Mouse (Mus musculus): ENCODE measurements around the gene Fam160b1.

The Fam160b1 gene

GRCm38 (mm10) chr19:57366007-57366406 lies 5.5 kb downstream of the Fam160b1 start:
- DNase-seq (ENCODE audit: extremely low spot score, low read depth, low spot score) = no peak

DNA sequence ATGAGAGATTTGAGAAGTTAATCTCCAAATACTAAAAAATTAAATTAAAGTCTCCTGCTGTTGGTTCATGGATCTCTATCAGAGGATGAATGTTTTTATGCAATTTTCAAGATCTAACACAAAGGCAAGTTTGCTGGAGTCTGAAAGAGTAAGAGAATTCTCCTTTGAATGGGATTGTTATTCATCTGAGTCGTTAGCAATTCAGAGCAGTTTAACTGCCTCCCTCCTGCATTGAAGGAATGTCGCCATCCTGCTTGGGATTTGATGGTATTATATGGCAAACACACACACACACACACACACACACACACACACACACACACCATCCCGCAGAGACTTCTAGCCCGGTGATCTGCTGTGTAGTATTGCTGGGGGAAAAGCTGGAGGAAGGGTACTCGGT lies 6.1 kb downstream of the Fam160b1 start:
- DNase-seq (ENCODE audit: extremely low spot score, low read depth, low spot score) = no peak

DNA sequence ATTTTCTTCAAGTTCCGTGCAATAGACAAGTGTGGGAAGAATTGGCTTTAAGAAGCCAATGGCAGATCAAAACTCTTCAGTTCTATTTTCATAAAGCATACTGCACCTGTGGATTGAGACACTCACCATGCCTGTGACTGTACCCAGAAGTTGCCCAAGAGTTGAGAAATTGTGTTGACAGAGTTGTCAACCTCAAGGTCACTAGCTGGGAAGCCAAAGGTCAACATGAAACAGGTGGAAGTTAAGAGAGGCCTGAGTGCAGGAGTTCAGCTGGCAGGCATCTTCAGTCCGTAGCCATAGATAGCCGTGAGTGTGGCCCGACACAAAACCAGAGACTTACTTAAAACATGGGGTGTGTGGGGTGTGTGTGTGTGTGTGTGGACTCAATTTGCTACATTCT lies 6.7 kb downstream of the Fam160b1 start:
- no peak for DNase-seq (ENCODE audit: extremely low spot score, low read depth, low spot score)

DNA sequence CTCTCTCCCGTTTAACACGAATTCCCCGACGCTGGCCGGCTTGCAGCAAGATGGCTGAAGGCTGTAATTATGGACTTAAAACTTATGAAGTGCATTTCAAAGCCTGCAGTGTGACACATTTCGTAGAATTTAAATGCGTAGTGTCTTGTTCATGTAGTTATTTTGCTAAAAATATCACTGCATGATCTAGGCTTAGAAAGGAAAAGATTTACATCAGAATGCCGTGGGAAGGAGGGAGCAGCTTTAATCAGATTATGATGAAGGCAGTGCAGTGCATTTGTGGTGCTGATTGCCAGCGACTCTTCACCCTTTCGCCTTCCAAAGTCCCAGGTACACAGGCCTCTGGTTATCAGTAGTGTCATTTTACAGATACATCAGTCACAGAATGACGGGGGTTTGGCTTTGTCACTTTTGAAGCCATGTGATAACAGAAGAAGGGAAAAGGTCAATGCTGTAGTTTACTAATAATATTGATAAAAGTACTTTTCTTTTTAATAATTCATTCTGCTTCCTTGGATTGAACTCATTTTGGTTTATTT lies 7.4 kb downstream of the Fam160b1 start:
- no peak for DNase-seq (ENCODE audit: extremely low spot score, low read depth, low spot score)

GRCm38 (mm10) chr19:57373276-57373811 lies 12.9 kb downstream of the Fam160b1 start:
- no peak for DNase-seq (ENCODE audit: extremely low spot score, low read depth, low spot score)

GRCm38 (mm10) chr19:57375161-57375560 lies 14.7 kb downstream of the Fam160b1 start:
- DNase-seq (ENCODE audit: extremely low spot score, low read depth, low spot score) = no peak

DNA sequence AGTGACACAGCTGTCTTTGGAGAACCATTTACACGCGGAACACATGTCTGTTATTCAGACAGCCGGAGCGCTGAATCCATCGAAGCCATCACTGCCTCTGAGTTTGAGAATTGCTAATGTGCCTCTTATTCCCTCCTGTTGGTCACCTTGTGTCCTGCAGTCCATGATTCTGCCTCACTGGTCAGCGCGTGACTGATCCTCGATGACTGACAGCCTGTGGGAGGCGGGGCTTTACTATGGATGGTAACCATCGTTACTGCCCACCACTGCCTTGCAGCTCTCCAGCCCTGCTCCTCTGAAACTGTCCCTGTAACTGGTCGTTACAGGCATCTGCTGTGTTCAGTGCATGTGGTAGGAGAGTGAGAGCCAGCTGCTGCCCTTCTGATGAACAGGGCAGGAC lies 15.3 kb downstream of the Fam160b1 start:
- DNase-seq (ENCODE audit: extremely low spot score, low read depth, low spot score) = no peak

- DNase-seq (ENCODE audit: extremely low spot score, low read depth, low spot score) = no peak
Measured at GRCm38 (mm10) chr19:57377043-57377703, 16.7 kb downstream of the Fam160b1 start.

DNA sequence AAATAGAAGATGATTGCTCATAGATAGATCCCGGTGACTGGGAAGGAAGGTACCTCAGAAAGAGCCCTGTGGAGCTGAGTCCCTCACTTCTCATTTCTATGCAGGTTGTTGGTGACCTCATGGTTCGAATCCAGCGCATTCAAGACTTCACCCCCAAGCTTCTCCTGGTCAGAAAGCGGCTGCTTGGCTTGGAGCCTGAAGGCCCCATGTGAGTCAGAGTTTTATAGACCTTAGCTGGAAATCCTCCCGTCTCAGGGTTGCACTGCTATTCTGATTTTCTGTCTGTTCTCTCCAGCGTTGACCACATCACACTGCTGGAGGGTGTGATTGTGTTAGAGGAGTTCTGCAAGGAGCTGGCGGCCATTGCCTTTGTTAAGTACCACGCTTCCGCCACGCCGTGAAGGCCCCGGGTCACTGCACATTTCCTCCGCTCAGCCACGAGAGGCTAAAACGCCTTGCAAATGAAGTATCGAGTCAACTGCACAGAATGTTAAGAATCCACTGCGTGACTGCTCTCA lies 25.8 kb downstream of the Fam160b1 start:
- no peak for DNase-seq (ENCODE audit: extremely low spot score, low read depth, low spot score)

GRCm38 (mm10) chr19:57391545-57391944 lies 31.1 kb downstream of the Fam160b1 start:
- DNase-seq (ENCODE audit: extremely low spot score, low read depth, low spot score) = no peak

DNA sequence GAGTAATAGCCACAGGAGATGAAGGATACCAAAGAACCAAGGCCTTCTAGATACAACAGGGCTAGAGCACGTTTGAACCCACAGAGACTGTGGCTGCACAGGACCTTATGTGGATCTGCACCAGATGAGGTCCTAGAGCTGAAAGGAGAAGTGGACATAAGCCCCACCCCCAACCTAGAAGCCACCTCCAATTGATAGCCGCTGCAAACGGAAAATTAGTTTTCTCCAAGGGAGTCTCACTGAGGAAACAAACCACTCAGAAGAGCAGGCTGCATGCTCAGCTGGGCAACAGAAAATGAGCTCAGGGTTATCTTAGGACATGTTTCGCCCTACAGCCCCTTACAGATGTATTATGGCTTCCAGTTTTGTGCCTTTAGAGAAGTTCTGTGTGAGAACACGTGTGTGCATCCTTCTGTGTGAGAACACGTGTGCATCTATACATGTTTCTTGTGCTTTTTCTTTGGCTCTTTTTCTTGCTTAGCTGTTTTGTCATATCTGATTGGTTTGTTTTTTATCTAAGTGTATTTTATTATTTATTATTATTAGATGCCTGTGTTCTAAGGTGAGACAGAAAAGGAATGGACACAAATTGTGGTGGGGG lies 33.0 kb downstream of the Fam160b1 start:
- no peak for DNase-seq (ENCODE audit: extremely low spot score, low read depth, low spot score)

DNA sequence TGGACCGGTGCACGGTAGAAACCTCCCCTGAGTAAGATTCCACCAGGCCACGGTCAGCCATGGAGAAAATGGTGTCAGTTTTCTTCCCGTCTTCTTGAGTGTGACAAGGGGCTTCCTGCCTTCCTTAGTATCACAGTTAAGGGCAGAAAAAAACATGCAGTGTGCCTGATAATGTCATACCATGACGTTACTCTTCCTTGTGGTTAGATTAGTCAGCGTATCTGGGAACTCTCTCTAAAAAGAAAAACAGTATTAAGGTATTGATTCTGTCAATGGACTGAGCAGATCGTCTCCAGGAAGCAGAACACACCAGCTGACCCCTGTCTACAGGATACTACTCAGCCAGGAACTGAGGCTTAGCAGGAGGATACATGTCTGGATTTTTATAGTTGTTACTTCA lies 36.1 kb downstream of the Fam160b1 start:
- DNase-seq (ENCODE audit: extremely low spot score, low read depth, low spot score) = no peak

DNA sequence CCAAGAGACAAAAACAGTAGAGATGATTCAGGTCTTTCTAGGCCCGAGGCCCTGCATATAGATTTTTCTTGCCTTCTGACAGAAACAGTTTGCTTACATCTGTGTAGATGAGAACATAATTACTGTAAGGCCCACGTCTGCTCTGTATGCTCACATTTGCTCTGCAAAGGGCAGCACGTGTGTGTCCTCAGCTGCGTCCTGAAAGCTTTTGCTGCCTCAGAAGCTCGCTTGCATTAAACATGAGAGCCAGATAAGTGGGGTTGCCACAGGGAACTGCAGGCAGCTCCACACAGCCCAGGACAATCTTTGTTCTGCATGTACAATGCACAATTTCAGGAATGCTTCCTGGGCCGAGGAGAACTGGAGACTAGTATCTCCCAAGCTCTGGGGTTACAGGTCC lies 41.9 kb downstream of the Fam160b1 start:
- no peak for DNase-seq (ENCODE audit: extremely low spot score, low read depth, low spot score)

DNA sequence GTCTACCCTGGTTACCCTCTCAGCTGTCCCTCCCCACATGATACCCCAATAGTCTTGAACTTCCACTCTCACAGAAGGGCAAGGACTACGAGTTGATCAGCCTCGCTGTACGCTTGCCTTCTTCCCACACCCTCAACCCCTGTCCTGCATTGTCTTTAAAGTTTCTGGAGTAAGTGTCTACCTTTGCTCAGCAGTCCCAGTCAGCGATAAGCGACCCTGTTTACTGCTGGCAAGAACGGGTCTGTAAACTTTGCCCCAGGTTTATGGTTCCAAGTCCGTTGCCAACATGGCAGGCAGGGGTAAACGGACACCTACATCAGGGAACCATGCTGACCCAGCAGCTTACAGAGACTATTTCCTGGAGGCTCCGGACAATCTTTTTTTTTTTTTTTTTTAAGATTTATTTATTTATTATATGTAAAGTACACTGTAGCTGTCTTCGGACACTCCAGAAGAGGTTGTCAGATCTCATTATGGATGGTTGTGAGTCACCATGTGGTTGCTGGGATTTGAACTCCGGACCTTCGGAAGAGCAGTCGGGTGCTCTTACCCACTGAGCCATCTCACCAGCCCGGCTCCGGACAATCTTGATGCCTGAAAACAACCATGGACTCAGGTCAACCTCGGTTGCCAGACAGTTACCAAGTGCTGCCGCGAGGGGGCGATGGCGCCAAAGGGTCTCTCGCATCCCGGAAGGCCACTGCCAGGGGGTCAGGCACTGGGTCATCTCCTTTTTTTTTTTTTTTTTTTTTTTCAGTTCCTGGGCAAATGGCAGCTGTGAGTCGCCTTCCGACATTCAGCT lies 43.4 kb downstream of the Fam160b1 start:
- DNase-seq (ENCODE audit: extremely low spot score, low read depth, low spot score) = peak; percentile 46

- no peak for DNase-seq (ENCODE audit: extremely low spot score, low read depth, low spot score)
Measured at GRCm38 (mm10) chr19:57404502-57404848, 44.0 kb downstream of the Fam160b1 start.

DNA sequence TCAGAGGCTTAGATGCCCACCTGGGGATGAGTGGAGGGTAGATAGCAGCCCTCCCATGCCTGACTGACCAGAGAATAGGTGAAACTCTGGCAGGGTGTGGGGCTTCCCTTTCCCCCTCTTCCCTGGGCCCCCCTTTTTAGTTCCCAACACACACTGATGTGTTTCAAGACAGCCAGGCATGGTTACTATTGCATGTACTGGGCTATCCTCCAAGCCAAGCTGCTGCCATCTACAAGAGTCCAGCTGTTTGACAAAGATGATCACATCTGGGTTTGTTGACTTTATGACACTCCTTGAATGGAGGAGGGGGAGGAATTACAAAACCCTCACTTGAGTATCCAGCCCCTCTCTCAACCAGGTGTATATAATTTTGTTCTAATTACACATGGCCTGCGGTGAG lies 47.5 kb downstream of the Fam160b1 start:
- no peak for DNase-seq (ENCODE audit: extremely low spot score, low read depth, low spot score)

DNA sequence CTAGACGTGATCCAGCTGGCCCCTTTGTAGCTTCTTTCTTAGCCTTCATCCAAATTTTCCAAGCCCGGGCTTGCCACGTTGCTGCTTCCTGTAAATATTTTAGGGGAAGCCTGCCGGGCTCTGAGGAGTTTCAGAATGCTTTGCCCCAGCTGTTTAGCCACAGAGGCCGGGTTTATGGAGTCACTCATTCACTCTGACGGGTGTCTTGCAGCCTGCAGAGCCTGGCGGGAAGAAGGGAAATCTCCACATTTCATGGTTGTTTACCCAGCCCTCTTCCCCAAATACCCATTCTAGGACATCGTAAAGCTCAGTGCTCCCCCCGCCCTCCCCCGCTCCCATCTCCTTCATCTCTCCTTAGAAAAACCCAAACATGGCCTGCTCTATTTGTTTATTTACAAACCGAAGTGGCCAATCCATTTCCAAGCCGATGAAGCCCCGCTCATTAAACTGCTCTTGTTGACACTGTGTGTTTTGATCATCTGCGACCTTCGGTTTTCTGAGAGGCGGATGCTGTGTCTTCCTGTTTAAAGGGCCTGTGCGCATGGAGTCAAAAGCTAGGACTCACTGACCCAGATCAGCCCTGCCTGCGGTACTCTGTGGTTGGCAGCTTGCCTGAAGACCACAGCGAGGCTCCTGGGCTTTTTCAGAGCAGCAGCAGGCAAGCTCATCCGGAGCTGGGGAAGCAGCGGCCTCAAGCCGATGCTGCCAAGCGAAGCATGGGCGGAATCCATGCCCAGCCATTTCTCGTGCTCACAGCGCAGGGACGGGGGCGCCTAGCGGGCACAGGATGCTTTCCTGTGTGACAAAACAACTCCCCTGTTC lies 51.1 kb downstream of the Fam160b1 start:
- DNase-seq (ENCODE audit: extremely low spot score, low read depth, low spot score) = peak; percentile 12

GRCm38 (mm10) chr19:57413170-57413569 lies 52.7 kb downstream of the Fam160b1 start:
- no peak for DNase-seq (ENCODE audit: extremely low spot score, low read depth, low spot score)

DNA sequence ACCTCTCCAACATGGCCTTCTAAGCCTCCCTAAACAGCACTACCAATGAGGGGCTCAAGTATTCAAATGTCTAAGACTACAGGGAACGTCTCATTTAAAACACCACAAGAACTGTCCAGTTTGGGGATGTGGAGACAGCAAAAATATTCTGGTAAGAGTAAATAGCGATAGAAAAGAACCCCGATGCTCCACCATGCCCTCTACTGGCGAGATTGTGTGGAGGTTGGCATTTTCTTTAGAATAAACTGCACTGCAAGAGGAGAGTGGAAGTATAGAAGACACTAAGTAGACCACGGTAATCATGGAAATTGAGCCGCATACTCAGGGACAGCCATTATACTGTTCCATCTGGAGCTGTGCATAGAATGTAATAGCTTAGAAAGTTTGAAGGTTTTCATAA lies 53.4 kb downstream of the Fam160b1 start:
- DNase-seq (ENCODE audit: extremely low spot score, low read depth, low spot score) = no peak

- no peak for DNase-seq (ENCODE audit: extremely low spot score, low read depth, low spot score)
Measured at GRCm38 (mm10) chr19:57415031-57415807, 54.7 kb downstream of the Fam160b1 start.
